9 mouse cellular contexts compared by ENCODE assay signal in the genomic region with DNA sequence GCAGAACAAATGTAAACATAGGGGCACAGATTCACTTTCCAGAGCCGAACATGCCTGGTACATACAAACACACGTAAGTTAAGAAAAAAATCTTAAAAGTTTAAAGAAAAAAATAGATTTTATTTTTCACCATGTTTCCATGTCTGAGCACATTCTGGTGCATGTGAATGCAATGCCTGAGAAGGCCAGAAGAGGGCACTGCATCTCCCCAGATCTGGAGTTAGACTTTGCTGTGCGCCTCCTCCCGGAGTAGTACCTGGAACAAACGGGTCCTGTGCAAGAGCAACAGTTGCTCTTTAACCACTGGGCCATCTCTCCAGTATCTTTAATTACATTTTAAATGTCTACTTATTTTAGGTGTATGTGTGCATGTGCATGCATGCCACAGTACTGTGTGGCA.
DNase-seq lines count a peak whose midpoint lies in the region; TF ChIP-seq lines count a peak whose summit lies in the region.
"Had no signal": no experiment of that assay in that cellular context is flagged by ENCODE, and none has a peak within 500 bp of the region (broad histone marks: within the 10 kb centered on the region; RNA-seq: fewer than 3 reads in every experiment).

No protein-coding gene starts in this region.

- peak; percentile 64 for TF ChIP-seq CTCF in gastrocnemius, adult 2 months (IDR thresholded peaks at IDR 0.05)

- no peak overlapping the region for H3K27ac ChIP-seq in gastrocnemius, adult 2 months

- H3K4me3 ChIP-seq in gastrocnemius, adult 2 months: no peak overlapping the region
- H3K4me3 ChIP-seq: myocyte had no signal

- intact Hi-C loops in gastrocnemius, adult 2 months (cut with DNase I): no loop called here

- DNase-seq in gastrocnemius, adult 2 months: peak; percentile 20
- no peak for DNase-seq in gastrocnemius, postnatal 4 days (ENCODE audit: low spot score in 2 of 2)
- DNase-seq in ovary, postnatal 36 days (ENCODE audit: low spot score): peak; percentile 14
- DNase-seq in ovary, postnatal 10 days (ENCODE audit: low spot score): no peak
- peak; percentile 39 for DNase-seq in embryo, embryonic 10.5 days (ENCODE audit: low spot score)
- DNase-seq in lung, postnatal 25 days (ENCODE audit: low spot score): peak; percentile 23
- DNase-seq in thymus, postnatal 36 days: peak; percentile 45 to 55
- no peak for DNase-seq in adipocyte (ENCODE audit: low spot score)

Comparison
In these comparisons a context has a peak if more than half of its experiments do, and no peak if none do; other contexts are left out.
1. DNase-seq: peak in gastrocnemius, adult 2 months (single experiment), ovary, postnatal 36 days (single experiment), embryo, embryonic 10.5 days (single experiment), lung, postnatal 25 days (single experiment) and thymus, postnatal 36 days (2 of 2); none in gastrocnemius, postnatal 4 days (0 of 2), ovary, postnatal 10 days (single experiment) and adipocyte (single experiment).